Mouse (Mus musculus): ENCODE measurements around the gene Gpc6. TPM values are rescaled to one million over a fixed set of nuclear protein-coding genes. Genes with fewer than 3 reads are reported as not detected.
A peak's percentile ranks its signal among the peaks of the same experiment; 100 is the strongest.

Gpc6 gene
- total RNA-seq, 2 experiments from 2014 or later, result 35.6 to 41.2 TPM

DNA sequence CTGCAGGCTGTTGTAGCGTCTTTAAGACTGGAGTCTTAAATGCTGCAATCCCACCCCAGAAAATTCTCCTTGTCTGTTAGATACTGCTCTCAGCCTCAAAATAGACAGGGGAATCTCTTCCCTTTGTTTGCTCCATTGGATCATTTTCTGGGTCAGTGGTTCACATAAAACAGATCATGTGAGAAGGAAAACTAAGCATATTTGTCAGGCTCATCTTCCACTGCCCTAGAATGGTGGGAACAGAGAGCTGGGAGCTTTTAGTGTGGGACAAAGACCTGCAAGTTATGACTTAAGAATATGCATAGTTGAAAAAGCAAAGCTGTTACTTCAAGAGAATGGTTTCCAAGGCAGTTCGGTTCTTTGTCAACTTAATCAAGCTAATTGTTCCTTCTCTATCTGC, 136.4 kb downstream of the Gpc6 start:
- no peak for DNase-seq

- DNase-seq, result no peak
Measured at GRCm38 (mm10) chr14:117068179-117068578, 143.1 kb downstream of the Gpc6 start.

DNA sequence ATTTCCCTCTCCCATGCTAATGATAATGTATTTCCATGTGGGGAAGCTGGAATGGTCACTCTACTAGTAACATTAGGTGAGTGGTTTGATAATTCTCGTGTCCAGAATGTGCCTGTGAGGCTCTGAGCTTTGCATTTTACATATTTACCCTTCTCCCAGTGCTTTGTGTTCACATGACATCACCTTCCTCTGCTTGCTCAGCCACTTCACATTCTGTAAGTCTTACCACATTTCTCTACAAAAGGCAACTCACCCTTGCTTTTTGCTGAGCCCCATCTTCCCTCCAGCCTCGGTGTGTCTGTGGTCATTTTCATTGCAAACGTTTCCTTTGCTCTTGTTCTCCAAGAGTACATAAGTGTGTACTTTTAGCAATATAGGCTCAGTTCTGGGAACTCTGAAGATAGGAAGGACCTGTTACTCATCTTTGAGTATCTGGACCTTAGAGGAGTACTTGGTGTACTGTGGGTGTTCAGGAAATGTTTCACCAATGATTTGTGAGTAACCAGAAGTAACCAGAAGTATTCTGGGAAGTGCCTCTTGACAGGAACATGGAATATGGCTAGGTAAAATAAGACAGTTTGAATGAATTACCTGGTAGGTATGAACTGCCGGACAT, 145.5 kb downstream of the Gpc6 start:
- DNase-seq, result no peak

GRCm38 (mm10) chr14:117093586-117093985, 168.5 kb downstream of the Gpc6 start:
- DNase-seq, result no peak

GRCm38 (mm10) chr14:117106900-117107299, 181.8 kb downstream of the Gpc6 start:
- DNase-seq, result no peak

GRCm38 (mm10) chr14:117113153-117113552, 188.0 kb downstream of the Gpc6 start:
- no peak for DNase-seq

- peak; percentile 26 for DNase-seq
Measured at GRCm38 (mm10) chr14:117122036-117122435, 196.9 kb downstream of the Gpc6 start.

- no peak for DNase-seq
Measured at GRCm38 (mm10) chr14:117130334-117130733, 205.2 kb downstream of the Gpc6 start.

- DNase-seq, result no peak
Measured at GRCm38 (mm10) chr14:117131324-117131723, 206.2 kb downstream of the Gpc6 start.

- no peak for DNase-seq
Measured at GRCm38 (mm10) chr14:117141077-117141848, 216.1 kb downstream of the Gpc6 start.

DNA sequence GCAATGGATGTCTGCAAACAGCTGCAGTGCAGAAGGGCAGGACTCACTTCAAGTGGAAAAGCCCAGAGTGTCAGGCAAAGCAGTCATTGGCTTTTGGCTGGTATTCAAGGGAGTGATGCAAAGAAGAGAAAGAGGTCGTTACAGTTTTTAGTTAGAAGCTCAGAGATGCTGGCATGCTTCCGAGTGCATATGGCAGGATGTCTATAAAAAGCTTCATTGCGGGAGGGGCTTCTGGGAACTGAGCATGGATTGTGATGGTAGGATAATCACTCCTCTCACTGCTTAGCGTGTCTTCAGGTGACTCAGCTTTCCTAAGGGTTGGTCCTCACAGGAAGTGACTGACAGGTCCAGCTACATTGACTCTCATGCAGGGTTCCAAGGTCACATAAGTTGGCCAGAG, 221.0 kb downstream of the Gpc6 start:
- peak; percentile 25 for DNase-seq

DNA sequence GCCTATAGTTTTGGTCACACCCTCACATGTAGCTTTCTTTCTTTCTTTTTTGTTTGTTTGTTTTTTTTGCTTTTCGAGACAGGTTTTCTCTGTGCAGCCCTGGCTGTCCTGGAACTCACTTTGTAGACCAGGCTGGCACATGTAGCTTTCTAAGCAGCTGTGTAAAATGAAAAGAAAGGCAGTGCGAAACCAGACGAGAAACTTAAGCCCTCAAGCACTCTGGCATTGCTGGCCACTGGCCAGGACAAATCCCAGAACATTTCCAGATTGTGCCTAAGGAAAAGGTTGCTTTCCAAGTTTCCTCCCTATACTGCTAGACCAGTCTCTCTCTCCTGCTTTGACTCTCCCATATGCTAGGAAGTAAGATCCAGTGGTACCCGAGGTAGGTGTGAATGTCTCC, 221.6 kb downstream of the Gpc6 start:
- peak; percentile 17 for DNase-seq

DNA sequence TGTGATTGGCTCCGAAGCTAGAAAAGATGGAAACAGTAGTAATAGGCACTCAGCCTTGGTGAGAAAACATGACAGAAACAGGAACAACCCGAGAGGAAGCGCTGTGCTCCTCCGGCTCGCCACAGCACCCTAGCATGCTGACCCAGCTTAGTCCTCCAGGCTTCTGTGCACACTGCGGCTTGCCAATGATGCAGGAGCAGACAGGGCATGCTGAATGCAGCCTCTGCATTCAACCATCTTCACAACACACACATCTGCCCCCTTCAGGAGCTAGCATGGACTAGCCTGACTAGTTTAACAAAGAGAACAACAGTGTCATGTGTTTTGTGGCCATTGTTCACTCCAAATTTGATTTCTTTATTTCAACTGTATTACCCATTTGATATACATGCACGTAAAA, 226.5 kb downstream of the Gpc6 start:
- DNase-seq, result no peak

DNA sequence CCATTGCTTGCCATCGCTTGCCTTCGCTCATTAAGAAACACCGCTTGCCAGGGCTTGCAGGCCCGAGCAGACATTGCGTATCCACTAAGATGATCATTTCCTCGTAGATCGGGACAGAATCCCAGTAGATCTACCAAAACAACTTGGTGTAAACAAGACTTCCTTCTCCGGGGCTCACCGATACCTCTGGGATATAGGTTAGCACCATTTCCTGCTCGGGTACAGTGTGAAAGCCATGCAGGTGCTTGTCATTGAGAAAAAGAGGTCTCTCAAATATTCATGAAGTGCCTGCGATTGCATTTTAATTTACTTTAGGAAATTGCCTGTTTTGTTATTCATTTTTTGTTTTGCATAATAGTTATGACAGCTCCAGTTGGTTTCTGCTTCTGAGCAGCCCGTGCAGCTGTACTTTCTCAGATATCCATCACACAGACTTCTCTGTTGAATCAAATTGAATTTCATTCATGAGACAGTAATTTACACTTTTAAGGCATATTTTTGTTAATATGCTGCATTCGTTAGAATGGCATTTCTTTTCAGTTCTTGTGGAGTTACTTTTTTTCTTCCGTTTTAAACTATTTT, 230.9 kb downstream of the Gpc6 start:
- DNase-seq, result no peak

DNA sequence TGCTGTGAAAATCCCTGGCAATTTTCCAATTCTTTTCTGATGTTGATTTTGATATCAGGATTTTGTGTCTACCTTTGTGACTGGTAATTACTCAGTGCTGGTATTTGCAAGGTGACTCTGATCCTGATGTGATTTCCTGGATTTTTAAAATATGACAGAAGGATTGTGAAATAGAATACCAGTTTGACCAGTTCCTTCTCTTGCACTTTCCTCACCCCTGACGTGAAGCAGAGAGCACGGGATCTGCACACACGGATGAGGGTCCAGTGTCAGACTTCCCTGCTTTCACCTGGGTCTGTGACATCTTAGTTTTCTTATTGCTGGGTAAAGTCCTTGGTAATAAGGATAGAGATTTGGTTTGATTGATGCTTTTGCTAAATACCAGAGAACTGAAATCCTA, 232.3 kb downstream of the Gpc6 start:
- no peak for DNase-seq

- DNase-seq, result no peak
Measured at GRCm38 (mm10) chr14:117166350-117166749, 241.2 kb downstream of the Gpc6 start.

DNA sequence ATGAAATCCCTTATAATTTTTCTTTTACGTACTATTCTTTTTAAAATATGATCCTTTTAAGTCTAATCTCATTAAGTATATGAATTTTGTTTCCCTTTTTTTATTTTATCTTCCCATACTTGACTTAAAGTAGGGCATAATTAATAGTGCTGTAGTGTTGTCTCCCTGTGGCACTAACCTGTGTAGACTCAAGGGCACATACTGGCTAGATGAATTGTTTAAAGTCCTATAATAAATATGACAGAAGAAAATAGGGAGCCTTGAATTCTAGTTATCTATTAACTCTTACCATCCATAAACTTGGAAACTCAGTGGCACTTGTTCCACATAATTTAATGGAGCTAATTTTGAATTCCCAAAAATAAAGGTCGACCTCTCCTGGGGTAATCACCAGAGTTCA, 268.2 kb downstream of the Gpc6 start:
- no peak for DNase-seq

DNA sequence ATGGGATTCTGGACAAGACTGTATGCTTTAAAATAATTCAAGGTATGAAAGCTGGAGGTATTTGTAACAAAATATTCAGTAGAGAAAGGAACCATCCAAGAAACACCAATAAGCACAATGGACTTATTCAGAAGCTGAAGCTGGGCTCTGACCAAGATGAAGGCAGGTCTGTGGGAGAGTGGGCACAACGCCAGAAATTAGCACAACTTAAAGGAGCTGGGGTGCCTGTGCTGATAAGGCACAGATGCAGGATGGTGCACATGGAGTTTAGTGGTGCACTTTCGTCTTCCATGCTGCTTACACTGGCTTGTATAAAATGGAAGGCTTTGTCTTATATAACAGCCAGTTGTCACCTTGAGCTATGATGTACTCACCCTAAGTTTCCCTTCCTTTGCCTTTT, 276.9 kb downstream of the Gpc6 start:
- DNase-seq, result no peak

DNA sequence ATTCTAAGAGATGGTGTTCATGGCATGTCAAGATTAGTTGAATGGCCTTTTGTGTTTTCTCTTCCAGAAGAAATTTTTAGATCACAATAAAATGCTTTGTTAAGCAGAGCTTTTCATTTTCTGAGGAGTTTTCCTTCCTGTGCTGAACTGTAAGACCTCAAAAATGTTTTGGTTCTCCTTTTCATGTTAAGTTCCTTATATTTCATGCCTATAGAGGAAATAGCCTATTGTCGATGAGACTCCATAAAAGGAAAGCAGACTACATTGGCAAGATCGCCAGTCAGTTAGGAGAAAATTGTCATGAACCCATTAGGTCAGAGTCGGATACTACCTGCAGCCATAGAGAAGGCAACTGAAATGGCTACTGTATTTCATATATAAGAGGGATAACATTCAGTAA, 278.8 kb downstream of the Gpc6 start:
- DNase-seq, result no peak

DNA sequence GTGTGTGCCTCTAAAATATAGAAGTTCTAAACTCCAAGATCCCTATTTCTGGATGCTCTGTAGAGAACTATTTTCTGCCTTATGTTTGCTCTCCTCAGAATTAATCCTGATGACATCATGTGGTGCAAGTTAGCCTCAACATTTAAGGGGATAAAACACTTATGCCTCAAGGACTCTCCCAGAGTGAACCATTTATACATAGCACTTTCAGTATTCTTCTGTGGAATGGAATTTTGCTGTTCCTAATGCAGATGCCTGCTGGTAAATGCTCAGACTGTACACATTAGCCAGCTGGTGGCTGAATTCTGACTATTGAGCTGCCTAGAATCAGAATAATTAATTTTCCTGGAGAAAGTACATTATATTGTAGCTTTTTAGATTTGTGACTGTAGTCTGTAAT, 289.3 kb downstream of the Gpc6 start:
- DNase-seq, result no peak

DNA sequence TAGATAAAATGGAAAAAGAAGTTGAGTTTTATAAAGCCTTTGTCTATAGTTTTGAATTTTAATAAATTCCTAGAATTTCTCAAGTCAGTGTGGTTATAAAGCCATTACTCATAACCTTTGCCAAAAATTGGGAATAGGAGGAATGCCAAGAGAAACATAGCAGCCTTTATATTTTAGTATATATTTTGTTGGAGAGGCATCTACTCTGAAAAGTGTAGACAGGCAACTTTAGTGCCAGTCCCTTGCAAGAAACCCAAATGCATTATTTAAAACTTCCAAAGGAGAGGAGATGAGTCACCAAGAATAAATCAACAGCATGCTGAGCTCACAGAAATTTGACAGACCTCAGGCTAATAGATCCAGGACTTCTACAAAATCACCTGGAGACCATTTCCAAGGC, 301.8 kb downstream of the Gpc6 start:
- DNase-seq, result no peak

GRCm38 (mm10) chr14:117230476-117230875, 305.4 kb downstream of the Gpc6 start:
- no peak for DNase-seq

GRCm38 (mm10) chr14:117238226-117238625, 313.1 kb downstream of the Gpc6 start:
- DNase-seq, result no peak
